Mouse (Mus musculus): ENCODE measurements at regions not wholly inside any gene's neighbourhood (a gene's known extent, or its start where the extent isn't known, plus 50 kb on each side); places are given as distances from the start of the nearest gene placed in this dataset.

GRCm38 (mm10) chr7:37142780-37143179 is 444.9 kb downstream of the Tshz3 start:
- TF ChIP-seq ZNF384 (IDR thresholded peaks at IDR 0.05; ENCODE audit: low read depth, low read length) = no peak
- TF ChIP-seq HCFC1 (IDR thresholded peaks at IDR 0.05; ENCODE audit: borderline replicate concordance, insufficient read depth, low read length) = no peak
